Mouse (Mus musculus): ENCODE data around the gene Zbtb48. TPM values are rescaled to one million over a fixed set of nuclear protein-coding genes. Genes with fewer than 3 reads are reported as not detected.

Zbtb48 gene
- polyA plus RNA-seq, 1 experiment from 2014 or later, result 18.1 TPM

DNA sequence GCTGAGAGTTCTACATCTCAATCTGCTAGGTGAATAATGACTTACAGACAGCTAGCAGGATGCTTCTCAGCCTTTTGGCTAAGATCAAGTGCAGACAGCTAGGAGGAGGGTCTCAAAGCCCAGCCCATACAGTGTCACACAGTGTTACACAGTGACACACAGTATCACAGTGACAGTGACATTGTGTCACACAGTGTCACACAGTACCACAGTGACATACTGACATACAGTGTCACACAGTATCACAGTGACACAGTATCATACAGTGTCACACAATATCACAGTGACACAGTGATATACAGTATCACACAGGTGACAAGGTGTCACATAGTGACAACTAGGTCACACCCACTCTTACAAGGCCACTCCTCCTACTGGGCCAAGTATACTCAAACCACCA is 39.8 kb upstream of the Zbtb48 start:
- no peak overlapping the region for H3K9ac ChIP-seq (ENCODE audit: low read depth, low read length)
- no peak overlapping the region for H3K27ac ChIP-seq (ENCODE audit: low read depth, low read length)
- H3K36me3 ChIP-seq (ENCODE audit: control insufficient read depth, insufficient read depth, low read length), result no peaks in the 10 kb centered on the region
- no peak overlapping the region for H3K4me2 ChIP-seq (ENCODE audit: low read length)
- ATAC-seq, result no peak
- H3K4me1 ChIP-seq (ENCODE audit: control insufficient read depth, insufficient read depth, low read depth, low read length), result peaks cover 2% of the 10 kb centered on the region; the same call in 1 of the 2 replicates
- H3K27me3 ChIP-seq (replicated peaks; ENCODE audit: control insufficient read depth, insufficient read depth, low read length), result no peaks in the 10 kb centered on the region
- no peaks in the 10 kb centered on the region for H3K9me3 ChIP-seq (ENCODE audit: control insufficient read depth, low read length)
- H3K4me3 ChIP-seq (ENCODE audit: low read length), result no peak overlapping the region

DNA sequence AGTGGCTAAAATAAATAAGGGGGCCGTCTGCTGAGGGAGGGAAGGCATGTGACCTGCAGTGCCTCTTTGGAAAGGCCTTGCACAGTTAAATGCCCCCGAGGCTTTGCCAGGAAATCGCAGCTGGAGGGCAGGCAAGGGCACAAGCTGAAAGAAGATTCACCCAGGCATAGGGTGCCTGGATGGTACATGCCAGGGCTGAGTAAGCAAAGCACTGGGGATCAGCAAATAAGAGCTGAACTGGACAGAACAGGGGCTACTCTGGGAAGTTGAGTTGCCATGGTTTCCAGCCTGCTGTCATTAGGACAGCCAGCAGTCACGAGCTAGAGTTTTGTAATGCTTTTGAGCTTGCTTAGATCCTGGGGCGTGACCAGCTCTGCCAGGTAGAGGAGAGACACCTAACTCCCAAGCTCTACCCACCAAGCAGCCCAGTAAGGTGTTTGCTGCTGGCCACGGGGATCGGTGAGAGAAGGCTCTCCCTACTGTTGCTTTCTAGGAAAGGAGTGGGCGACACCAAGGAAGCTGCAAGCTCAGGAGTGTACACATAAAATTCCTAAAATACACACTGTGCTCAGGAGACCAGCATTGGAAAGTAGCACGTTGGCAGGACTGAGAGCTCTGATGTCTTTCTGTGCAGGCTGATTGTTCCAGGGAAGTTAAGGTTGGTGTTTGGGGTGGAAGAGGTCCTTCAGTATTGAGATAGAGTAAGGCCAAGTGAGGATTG is 35.1 kb upstream of the Zbtb48 start:
- no peak overlapping the region for H3K4me3 ChIP-seq (ENCODE audit: low read length)
- ATAC-seq, result no peak

DNA sequence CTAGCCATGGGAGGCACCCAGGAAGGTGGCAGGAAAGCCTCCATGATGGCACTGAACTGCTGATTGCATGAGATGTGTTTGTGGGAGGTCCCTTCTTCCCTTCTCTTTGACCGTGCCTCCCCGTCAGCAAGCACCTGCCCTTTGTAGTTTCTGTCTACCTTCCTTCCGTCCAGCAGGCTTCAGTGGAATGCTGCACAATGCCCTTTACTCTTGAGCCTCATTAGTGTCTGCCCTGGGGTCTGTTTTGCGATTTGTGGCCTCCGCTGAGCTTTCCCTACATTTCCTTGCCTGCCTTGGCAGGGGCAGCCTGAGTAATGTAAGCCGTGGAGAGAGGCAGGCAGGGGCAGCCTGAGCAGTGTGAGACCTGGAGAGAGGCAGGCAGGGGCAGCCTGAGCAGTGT is 17.1 kb upstream of the Zbtb48 start:
- peaks cover 47% of the 10 kb centered on the region for H3K36me3 ChIP-seq (ENCODE audit: control insufficient read depth, insufficient read depth, low read length)
- 83% methylated on average over 6 of the region's 6 CpGs for WGBS

More for the DNA sequence above, 35.1 kb upstream of the Zbtb48 start:
- Histone ChIP-seq H3K9me3 (ENCODE audit: control insufficient read depth, low read length) (no peaks in the 10 kb centered on the region), H3K4me2 (ENCODE audit: low read length) (no peak overlapping the region), H3K9ac (ENCODE audit: low read depth, low read length) (no peak overlapping the region), H3K36me3 (ENCODE audit: control insufficient read depth, insufficient read depth, low read length) (peaks cover 19% of the 10 kb centered on the region), H3K27me3 (replicated peaks; ENCODE audit: control insufficient read depth, insufficient read depth, low read length) (no peaks in the 10 kb centered on the region), H3K4me1 (ENCODE audit: control insufficient read depth, insufficient read depth, low read depth, low read length) (no peaks in the 10 kb centered on the region), H3K27ac (ENCODE audit: low read depth, low read length) (no peak overlapping the region)
- WGBS, result 71% methylated on average over 9 of the region's 9 CpGs

DNA sequence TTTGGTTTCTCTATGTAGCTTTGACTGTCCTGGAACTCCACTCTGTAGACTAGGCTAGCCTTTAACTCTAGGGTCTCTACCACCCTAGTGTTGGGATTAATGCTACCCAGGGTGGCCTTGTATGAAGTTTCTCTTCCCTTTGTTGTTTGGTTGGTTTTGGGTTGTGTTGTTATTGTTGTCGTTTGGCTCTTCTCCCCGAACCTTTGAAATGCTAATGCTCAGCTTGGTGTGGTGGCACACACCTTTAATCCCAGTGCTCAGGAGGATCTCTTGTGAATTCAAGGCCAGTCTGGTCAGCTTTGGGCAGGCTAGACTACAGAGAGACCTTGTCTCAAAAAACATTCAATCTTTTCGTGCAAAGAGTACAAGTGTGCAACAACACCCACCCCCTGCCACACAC is 15.7 kb upstream of the Zbtb48 start:
- Histone ChIP-seq H3K4me1 (ENCODE audit: control insufficient read depth, insufficient read depth, low read depth, low read length) (peaks cover 12% of the 10 kb centered on the region), H3K36me3 (ENCODE audit: control insufficient read depth, insufficient read depth, low read length) (peaks cover 43% of the 10 kb centered on the region), H3K9ac (ENCODE audit: low read depth, low read length) (no peak overlapping the region), H3K27me3 (replicated peaks; ENCODE audit: control insufficient read depth, insufficient read depth, low read length) (no peaks in the 10 kb centered on the region), H3K4me2 (ENCODE audit: low read length) (no peak overlapping the region), H3K9me3 (ENCODE audit: control insufficient read depth, low read length) (no peaks in the 10 kb centered on the region), H3K27ac (ENCODE audit: low read depth, low read length) (no peak overlapping the region), H3K4me3 (ENCODE audit: low read length) (no peak overlapping the region)
- 87% methylated on average over 3 of the region's 3 CpGs for WGBS
- no peak for ATAC-seq

More for the DNA sequence above, 17.1 kb upstream of the Zbtb48 start:
- peaks cover 9% of the 10 kb centered on the region for H3K4me1 ChIP-seq (ENCODE audit: control insufficient read depth, insufficient read depth, low read depth, low read length)
- ATAC-seq, result no peak
- no peak overlapping the region for H3K4me3 ChIP-seq (ENCODE audit: low read length)
- H3K27me3 ChIP-seq (replicated peaks; ENCODE audit: control insufficient read depth, insufficient read depth, low read length), result no peaks in the 10 kb centered on the region
- no peaks in the 10 kb centered on the region for H3K9me3 ChIP-seq (ENCODE audit: control insufficient read depth, low read length)
- H3K4me2 ChIP-seq (ENCODE audit: low read length), result no peak overlapping the region
- no peak overlapping the region for H3K27ac ChIP-seq (ENCODE audit: low read depth, low read length)
- no peak overlapping the region for H3K9ac ChIP-seq (ENCODE audit: low read depth, low read length)

DNA sequence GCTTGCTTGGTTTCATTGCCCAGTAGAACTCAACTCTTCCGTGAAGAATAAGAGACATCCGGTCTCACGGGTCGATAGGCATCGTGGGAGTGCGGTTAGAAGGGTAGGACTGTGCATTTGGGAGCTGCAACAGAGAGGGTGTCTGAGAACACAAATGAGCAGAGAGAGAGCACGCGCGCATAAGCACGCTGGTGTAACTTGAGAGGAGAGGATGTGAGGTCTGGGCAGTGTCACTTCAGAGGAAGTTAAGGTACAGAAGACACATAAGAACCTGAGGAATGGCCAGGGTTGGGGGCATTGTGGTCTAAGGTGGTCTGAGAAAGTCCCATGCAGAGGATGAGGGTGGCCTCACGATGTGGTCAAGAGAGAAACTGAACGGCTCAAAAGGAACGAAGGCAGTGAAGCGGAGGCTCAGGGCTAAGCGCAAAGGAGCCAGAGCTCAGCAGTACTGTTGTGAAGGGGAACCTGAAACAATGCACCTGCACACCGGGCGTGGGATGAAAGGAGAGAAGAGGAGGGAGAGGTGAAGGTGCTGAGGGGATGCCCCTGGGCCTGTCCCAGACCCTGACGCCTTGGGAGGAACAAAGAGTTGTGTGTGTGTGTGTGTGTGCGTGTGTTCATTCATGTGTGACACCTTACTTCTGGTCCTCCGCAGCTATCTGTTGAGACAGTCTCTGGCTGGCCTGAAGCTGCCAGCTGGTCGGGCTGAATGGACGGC is 14.6 kb upstream of the Zbtb48 start:
- Histone ChIP-seq H3K27ac (ENCODE audit: low read depth, low read length) (no peak overlapping the region), H3K4me3 (ENCODE audit: low read length) (no peak overlapping the region), H3K4me1 (ENCODE audit: control insufficient read depth, insufficient read depth, low read depth, low read length) (peaks cover 12% of the 10 kb centered on the region), H3K36me3 (ENCODE audit: control insufficient read depth, insufficient read depth, low read length) (peaks cover 34% of the 10 kb centered on the region), H3K4me2 (ENCODE audit: low read length) (no peak overlapping the region), H3K9ac (ENCODE audit: low read depth, low read length) (no peak overlapping the region), H3K27me3 (replicated peaks; ENCODE audit: control insufficient read depth, insufficient read depth, low read length) (no peaks in the 10 kb centered on the region), H3K9me3 (ENCODE audit: control insufficient read depth, low read length) (no peaks in the 10 kb centered on the region)
- no peak for ATAC-seq
- WGBS, result 94% methylated on average over 22 of the region's 22 CpGs

DNA sequence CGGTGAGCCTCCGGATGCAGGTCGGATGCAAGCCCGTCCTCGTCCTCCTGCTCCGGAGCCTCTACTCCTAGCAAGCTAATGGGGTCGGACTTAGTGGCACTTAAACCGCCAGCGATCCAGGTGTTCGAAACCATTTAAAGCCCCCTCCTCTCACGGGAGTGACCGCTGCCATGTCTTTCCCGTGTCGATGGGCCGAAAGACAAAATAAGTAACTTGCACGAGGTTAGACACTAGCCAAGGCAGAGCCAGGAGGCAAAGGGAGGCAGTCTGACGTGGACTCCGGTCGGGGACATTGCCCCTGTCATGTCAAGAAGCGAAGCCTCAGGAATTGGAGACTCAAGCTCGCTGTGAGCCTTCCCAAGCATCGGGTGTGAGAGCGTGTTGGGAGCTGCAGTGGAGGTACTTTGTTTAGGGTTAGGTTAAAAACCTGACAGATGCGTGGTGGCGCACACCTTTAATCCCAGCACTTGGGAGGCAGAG is 12.4 kb upstream of the Zbtb48 start:
- Histone ChIP-seq H3K9ac (ENCODE audit: low read depth, low read length) (peak overlapping the region; percentile 87), H3K4me3 (ENCODE audit: low read length) (peak overlapping the region; percentile 99), H3K9me3 (ENCODE audit: control insufficient read depth, low read length) (no peaks in the 10 kb centered on the region), H3K4me1 (ENCODE audit: control insufficient read depth, insufficient read depth, low read depth, low read length) (peaks cover 12% of the 10 kb centered on the region), H3K27ac (ENCODE audit: low read depth, low read length) (no peak overlapping the region), H3K36me3 (ENCODE audit: control insufficient read depth, insufficient read depth, low read length) (peaks cover 20% of the 10 kb centered on the region), H3K27me3 (replicated peaks; ENCODE audit: control insufficient read depth, insufficient read depth, low read length) (no peaks in the 10 kb centered on the region), H3K4me2 (ENCODE audit: low read length) (peak overlapping the region; percentile 99)
- 6% methylated on average over 25 of the region's 25 CpGs for whole genome bisulfite sequencing
- no peak for ATAC-seq

DNA sequence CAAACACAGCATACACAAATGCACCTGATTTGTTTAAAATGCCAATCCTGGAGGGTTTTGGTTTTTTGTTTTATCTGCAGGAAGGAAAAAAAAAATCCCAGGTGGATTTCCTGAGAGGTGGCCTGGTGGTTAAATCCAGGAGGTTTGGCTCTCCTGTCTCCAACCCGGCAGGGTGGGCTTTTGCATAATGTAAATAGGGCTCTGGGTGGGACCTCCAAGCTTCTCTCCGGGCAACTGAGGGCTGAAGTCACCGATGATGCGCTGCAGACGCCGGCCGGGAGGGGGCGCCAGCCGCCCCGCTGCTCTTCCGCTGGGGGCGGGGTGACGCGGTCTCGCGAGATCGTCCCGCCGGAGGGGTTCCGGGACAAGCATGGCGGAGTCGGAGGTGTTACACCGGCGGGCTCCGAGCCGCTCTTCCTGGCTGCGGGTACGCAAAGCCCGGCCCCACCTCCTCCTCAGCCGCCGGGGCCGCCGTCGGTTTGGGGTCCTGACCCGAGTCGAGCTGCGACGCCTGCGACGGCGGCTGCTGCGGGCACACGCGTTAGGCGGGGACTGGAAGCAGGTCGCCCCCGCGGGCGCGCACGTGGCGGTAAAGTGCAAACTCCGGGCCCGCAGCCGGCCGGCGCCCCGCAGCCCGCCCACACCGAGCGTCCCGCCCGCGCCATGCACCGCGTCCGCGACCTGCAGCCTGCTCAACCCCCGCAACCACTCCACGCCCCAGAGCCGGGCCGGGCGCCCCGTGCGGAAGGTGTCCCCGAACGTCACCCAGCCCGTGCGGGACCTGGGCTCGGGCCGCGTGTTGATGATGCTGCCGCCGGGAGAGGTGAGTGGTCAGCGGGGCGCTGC is 11.7 kb upstream of the Zbtb48 start, which contains the start of gene Nol9:
Gene Nol9 (plus strand): TSS at position 337 of the 846 bp plus-strand sequence.
- peak within 1 kb of the TSS; percentile 51; the same call in 1 of the 2 replicates for H3K27ac ChIP-seq (ENCODE audit: low read depth, low read length)
- peak within 1 kb of the TSS; percentile 99 for H3K4me2 ChIP-seq (ENCODE audit: low read length)
- H3K36me3 ChIP-seq (ENCODE audit: control insufficient read depth, insufficient read depth, low read length), result peaks cover 20% of the 10 kb centered on the region
- H3K9me3 ChIP-seq (ENCODE audit: control insufficient read depth, low read length), result no peaks in the 10 kb centered on the region
- peak; percentile 91 for ATAC-seq
- H3K9ac ChIP-seq (ENCODE audit: low read depth, low read length), result peak within 1 kb of the TSS; percentile 87
- peak within 1 kb of the TSS; percentile 99 for H3K4me3 ChIP-seq (ENCODE audit: low read length)
- H3K27me3 ChIP-seq (replicated peaks; ENCODE audit: control insufficient read depth, insufficient read depth, low read length), result no peaks in the 10 kb centered on the region
- under 1% methylated on average over 69 of the region's 86 CpGs for WGBS
- peaks cover 12% of the 10 kb centered on the region for H3K4me1 ChIP-seq (ENCODE audit: control insufficient read depth, insufficient read depth, low read depth, low read length)

DNA sequence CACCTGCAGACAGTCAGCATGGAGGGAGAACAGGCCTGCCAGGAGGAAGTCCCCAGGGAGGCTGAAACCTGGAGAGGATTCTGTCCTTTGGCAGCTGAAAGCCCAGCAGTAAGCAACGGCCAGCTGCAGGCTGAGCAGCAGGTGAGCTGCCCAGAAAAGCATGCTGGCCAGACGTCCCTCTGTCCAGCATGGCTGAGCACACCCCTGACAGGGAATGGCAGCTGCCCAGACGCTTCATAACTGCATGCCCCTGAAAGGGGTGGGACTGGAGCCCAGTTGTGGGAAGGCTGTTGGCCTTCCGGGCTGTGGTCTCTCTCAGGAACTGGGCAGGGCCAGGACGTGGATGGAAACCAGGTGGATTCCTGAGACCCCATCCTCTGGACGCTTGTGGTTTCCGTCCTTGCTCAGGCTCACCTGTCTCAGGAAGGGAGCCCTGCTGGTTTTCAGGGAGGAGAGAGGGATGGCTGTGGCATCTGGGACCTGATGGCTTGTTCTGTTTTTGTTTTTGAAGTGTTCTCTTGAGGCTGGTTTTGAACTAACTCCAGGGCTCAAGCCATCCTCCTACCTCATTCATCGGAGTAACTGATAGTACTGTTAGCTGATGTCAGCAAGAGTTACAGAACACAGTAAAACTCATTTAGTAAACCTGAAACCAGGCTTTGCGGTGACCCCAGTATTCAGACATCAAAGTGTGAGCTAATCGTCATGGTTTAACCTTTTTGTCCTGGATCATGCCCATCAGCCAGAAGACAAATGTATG is 10.9 kb upstream of the Zbtb48 start, which contains the start of gene Tas1r1:
Gene Tas1r1 (minus strand): TSS at position 344 of the 760 bp plus-strand sequence.
- 44% methylated on average over 10 of the region's 10 CpGs for WGBS
- Histone ChIP-seq H3K4me2 (ENCODE audit: low read length) (peak within 1 kb of the TSS; percentile 99), H3K27ac (ENCODE audit: low read depth, low read length) (peak within 1 kb of the TSS; percentile 51; the same call in 1 of the 2 replicates), H3K27me3 (replicated peaks; ENCODE audit: control insufficient read depth, insufficient read depth, low read length) (no peaks in the 10 kb centered on the region), H3K9ac (ENCODE audit: low read depth, low read length) (peak within 1 kb of the TSS; percentile 87), H3K4me3 (ENCODE audit: low read length) (peak within 1 kb of the TSS; percentile 99), H3K4me1 (ENCODE audit: control insufficient read depth, insufficient read depth, low read depth, low read length) (peaks cover 12% of the 10 kb centered on the region), H3K9me3 (ENCODE audit: control insufficient read depth, low read length) (no peaks in the 10 kb centered on the region), H3K36me3 (ENCODE audit: control insufficient read depth, insufficient read depth, low read length) (peaks cover 16% of the 10 kb centered on the region)
- no peak for ATAC-seq
